Mouse (Mus musculus): ENCODE measurements at regions not wholly inside any gene's neighbourhood (a gene's known extent, or its start where the extent isn't known, plus 50 kb on each side); places are given as distances from the start of the nearest gene placed in this dataset.

DNA sequence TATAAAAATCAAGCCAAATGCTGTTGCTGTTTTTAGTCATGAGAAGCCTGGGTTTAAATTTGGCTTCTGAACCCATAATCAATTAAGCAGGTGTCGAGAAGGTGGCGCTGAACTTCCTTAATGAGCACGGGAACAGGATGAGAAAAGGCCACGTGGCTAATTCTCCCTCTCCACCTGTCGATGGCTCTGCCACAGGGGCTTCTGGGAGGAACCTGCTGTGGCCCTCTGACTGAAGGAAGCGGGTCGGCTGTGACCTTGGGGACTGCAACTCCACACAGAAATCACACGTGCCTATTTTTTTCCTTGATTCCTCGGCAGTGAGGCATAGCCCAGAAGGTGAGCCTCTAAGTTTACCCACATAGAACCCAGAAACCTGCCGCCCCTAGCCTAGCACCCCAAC is 244.8 kb upstream of the Sulf2 start:
- H3K27ac ChIP-seq: no peak overlapping the region
- H3K4me3 ChIP-seq: no peak overlapping the region
- DNase-seq (ENCODE audit: low spot score in 2 of 2): no peak
- no peak for TF ChIP-seq CTCF (conservative IDR thresholded peaks at IDR 0.05)

DNA sequence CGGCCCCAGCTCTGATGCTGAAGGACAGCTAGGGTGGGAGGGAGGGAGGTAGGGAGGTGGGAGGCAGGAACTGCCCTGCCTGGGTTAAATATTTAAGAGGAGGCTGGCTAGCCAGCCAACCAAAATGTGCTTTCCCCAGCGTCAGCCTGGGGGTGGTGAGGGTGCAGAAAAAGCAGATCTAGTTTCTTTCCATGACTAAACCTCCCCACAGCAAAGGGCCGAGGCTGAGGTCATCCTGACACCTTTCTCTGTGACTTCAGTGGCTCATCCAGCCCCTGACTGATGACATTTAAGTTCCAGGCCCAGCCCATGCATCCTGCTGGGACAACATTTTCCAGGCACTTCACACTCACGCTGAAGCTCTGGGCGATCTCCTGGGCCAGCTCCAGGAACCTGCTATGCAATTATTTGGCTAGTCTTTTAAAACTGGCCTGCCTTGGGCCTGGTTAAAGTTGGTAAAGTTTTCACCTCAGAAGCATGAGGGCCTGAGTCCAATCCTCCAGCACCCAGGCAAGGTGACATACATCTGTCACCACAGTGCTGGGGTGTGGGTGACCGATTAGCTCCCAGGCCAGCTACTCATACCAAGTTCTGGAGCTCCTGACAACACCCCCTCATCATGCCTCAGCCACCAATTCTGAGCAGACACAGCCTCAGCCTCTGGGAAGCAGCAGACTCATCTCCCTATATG is 243.8 kb upstream of the Sulf2 start:
- no peak for DNase-seq (ENCODE audit: low spot score in 2 of 2)
- no peak overlapping the region for H3K4me3 ChIP-seq
- no peak overlapping the region for H3K27ac ChIP-seq
- TF ChIP-seq CTCF (conservative IDR thresholded peaks at IDR 0.05): no peak

DNA sequence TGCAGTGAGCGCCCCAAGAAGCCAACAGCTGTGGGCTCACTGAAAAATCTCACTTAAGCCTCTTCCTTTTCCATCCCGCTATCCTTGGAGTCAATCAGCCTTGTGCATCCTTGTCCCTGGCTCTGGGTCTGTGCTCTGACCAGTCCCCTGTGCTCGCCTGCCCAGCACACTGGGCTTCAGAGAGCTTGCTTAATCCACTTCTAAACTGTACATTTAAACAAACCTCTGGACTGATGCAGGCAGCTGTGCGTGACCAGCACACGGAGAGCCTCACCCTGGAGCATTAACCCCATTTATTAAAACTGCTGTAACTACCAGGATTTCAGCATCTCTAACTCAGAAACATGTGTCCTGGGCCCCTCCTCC is 243.3 kb upstream of the Sulf2 start:
- H3K27ac ChIP-seq: no peak overlapping the region
- DNase-seq (ENCODE audit: low spot score in 2 of 2): no peak
- TF ChIP-seq CTCF (conservative IDR thresholded peaks at IDR 0.05): no peak
- no peak overlapping the region for H3K4me3 ChIP-seq

GRCm38 (mm10) chr2:166398156-166398555 is 242.7 kb upstream of the Sulf2 start:
- TF ChIP-seq CTCF (conservative IDR thresholded peaks at IDR 0.05): no peak
- Histone ChIP-seq H3K4me3 (no peak overlapping the region), H3K27ac (no peak overlapping the region)
- no peak for DNase-seq (ENCODE audit: low spot score in 2 of 2)

- no peak for TF ChIP-seq CTCF (conservative IDR thresholded peaks at IDR 0.05)
- H3K4me3 ChIP-seq: no peak overlapping the region
- no peak for DNase-seq (ENCODE audit: low spot score in 2 of 2)
- no peak overlapping the region for H3K27ac ChIP-seq
Measured at GRCm38 (mm10) chr2:166394666-166395065, 239.2 kb upstream of the Sulf2 start.

DNA sequence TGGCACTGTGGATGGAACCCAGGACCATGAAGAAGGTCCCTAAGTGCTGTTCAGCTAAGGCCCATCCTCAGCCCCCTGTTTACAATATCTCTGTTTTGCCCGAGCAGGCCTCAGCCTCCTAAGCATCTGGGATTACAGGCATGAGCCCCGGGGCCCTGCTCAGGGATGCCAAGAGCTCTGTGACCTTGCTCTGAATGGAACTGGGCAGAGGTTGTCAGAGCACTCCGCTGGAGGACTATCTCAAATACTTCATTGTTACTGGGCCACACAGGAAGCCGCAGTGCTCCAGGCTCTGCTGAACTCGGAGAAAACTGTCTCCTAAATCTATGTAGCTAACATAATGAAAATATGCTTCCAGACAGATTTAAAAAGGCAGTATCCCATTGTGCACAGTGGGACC is 235.7 kb upstream of the Sulf2 start:
- no peak for DNase-seq (ENCODE audit: low spot score in 2 of 2)
- no peak for TF ChIP-seq CTCF (conservative IDR thresholded peaks at IDR 0.05)
- H3K4me3 ChIP-seq: no peak overlapping the region
- no peak overlapping the region for H3K27ac ChIP-seq

DNA sequence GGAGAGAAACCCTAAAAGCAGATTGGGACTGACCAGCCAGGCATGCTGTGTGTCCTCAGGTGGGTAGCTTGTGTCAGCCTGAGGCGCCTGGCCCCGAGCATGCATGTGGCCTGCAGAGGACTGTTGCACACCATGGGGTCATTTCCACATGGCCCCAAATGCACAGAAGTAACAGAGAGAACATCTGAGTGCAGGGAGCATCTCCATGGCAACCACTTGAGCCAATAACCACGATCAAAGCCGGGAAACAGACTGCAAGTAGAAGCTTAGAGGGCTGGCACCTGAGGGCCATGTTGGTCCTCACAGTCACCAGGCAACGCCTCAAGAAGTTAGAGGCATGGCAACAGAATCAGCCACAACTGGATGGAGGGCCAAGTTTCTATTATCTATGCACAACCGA is 232.6 kb upstream of the Sulf2 start:
- H3K27ac ChIP-seq: no peak overlapping the region
- H3K4me3 ChIP-seq: no peak overlapping the region
- TF ChIP-seq CTCF (conservative IDR thresholded peaks at IDR 0.05): no peak
- no peak for DNase-seq (ENCODE audit: low spot score in 2 of 2)

- TF ChIP-seq CTCF (conservative IDR thresholded peaks at IDR 0.05): no peak
- no peak for DNase-seq (ENCODE audit: low spot score in 2 of 2)
- H3K27ac ChIP-seq: no peak overlapping the region
- no peak overlapping the region for H3K4me3 ChIP-seq
Measured at GRCm38 (mm10) chr2:166386817-166387216, 231.4 kb upstream of the Sulf2 start.

DNA sequence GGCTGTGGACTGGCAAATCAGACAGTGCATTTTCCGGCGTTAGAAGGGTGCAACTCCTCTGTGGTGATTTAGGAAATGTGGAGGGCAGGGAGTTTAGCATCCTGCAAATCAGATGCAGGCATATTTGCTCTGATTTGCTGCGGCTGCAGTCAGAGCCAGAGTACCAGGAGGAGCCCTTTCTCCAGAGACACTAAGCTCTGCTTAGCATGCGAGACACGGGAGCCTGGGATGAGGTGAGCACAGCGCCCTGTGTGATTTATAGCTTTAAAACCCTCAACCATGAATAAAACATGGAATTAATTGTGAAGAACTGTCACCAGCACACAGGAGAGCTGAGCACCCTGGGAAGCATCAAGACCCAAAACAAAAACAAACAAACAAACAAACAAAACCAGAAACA is 229.1 kb upstream of the Sulf2 start:
- no peak for TF ChIP-seq CTCF (conservative IDR thresholded peaks at IDR 0.05)
- H3K27ac ChIP-seq: no peak overlapping the region

DNA sequence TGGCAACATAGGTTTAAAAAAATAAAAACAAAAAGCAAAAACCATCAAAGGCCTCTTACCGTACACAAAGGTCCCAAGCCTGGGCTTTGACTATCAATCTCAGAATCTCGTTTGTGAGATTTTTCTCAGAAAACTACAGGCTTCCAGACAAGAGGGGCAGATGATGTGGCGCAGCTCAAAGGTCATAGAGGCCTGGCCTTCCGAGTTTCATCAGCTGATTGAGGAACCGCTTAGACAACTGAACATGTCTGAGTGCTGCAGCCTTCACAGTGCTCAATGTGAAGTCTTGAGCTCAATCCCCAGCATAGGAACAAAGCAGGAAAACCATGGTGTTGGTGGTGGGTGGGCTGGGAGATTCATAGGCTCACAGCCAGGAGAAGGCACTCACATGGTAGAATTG is 227.9 kb upstream of the Sulf2 start:
- Histone ChIP-seq H3K27ac (no peak overlapping the region), H3K4me3 (no peak overlapping the region)
- DNase-seq (ENCODE audit: low spot score in 2 of 2): no peak
- TF ChIP-seq CTCF (conservative IDR thresholded peaks at IDR 0.05): no peak

More for the DNA sequence above, 229.1 kb upstream of the Sulf2 start:
- DNase-seq (ENCODE audit: low spot score in 2 of 2): no peak
- H3K4me3 ChIP-seq: no peak overlapping the region

- no peak for TF ChIP-seq CTCF (conservative IDR thresholded peaks at IDR 0.05)
- no peak overlapping the region for H3K27ac ChIP-seq
Measured at GRCm38 (mm10) chr2:166382180-166382579, 226.7 kb upstream of the Sulf2 start.

GRCm38 (mm10) chr2:166380854-166381253 is 225.4 kb upstream of the Sulf2 start:
- H3K4me3 ChIP-seq: no peak overlapping the region
- TF ChIP-seq CTCF (conservative IDR thresholded peaks at IDR 0.05): no peak
- no peak overlapping the region for H3K27ac ChIP-seq
- no peak for DNase-seq (ENCODE audit: low spot score in 2 of 2)

More at GRCm38 (mm10) chr2:166382180-166382579, 226.7 kb upstream of the Sulf2 start:
- no peak for DNase-seq (ENCODE audit: low spot score in 2 of 2)
- no peak overlapping the region for H3K4me3 ChIP-seq

- Histone ChIP-seq H3K4me3 (no peak overlapping the region), H3K27ac (no peak overlapping the region)
- TF ChIP-seq CTCF (conservative IDR thresholded peaks at IDR 0.05): no peak
- DNase-seq (ENCODE audit: low spot score in 2 of 2): no peak
Measured at GRCm38 (mm10) chr2:166378325-166378724, 222.9 kb upstream of the Sulf2 start.

GRCm38 (mm10) chr2:166377329-166377728 is 221.9 kb upstream of the Sulf2 start:
- no peak overlapping the region for H3K27ac ChIP-seq
- TF ChIP-seq CTCF (conservative IDR thresholded peaks at IDR 0.05): no peak
- DNase-seq (ENCODE audit: low spot score in 2 of 2): peak in 1 of 2 experiments; percentile 39
- no peak overlapping the region for H3K4me3 ChIP-seq
